9 mouse cellular contexts compared by ENCODE assay signal in the genomic region with DNA sequence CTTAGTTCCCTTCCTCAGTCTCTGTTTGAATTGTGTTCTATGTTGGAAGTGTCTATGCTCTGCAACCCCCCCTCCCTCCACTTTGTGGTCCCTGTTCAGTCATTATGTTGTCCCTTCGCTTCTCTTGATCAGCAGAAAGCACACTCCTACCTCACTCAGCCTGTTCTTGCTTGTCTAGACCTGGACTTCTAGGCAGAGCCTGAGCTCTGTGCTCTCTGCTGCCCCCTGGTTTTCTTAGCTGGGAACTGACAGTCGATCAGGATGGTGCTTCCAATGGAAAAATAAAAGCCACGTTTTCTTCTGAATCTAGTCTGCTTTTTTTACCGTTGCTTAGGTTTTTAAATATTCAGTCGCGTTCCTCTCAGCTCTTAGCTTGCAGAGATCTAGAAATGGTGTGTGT. TPM values are rescaled to one million over a fixed set of nuclear protein-coding genes. Genes with fewer than 3 reads are reported as not detected.
DNase-seq lines count a peak whose midpoint lies in the region; ATAC-seq and TF ChIP-seq lines count a peak whose summit lies in the region.
"Had no signal": no experiment of that assay in that cellular context is flagged by ENCODE, and none has a peak within 500 bp of the region (broad histone marks: within the 10 kb centered on the region; RNA-seq: fewer than 3 reads in every experiment).

No protein-coding gene starts in this region.

- dilution Hi-C loops in CH12.LX (cut with MboI; ENCODE audit: extremely low pct_ligation_motif_present, extremely low pct_unique_long_range_greater_than_20kb, low sequenced_read_pairs), result no loop called here

- no peak overlapping the region for H3K4me3 ChIP-seq in CH12.LX (replicated peaks in 1 of 3; ENCODE audit: low read depth in 2 of 3, low read length in 2 of 3, poor library complexity in 1 of 3)
- no peak overlapping the region for H3K4me3 ChIP-seq in bone marrow macrophage, adult 2 months (ENCODE audit: insufficient read depth, low read length)
- H3K4me3 ChIP-seq in embryonic facial prominence, embryonic 14.5 days (ENCODE audit: low read depth, low read length), result no peak overlapping the region
- H3K4me3 ChIP-seq in lung, postnatal 0 days (ENCODE audit: low read depth, low read length), result no peak overlapping the region
- H3K4me3 ChIP-seq: heart, embryonic 13.5 days had no signal

- H3K4me2 ChIP-seq in CH12.LX (ENCODE audit: insufficient read depth, low read depth, poor library complexity, severe bottlenecking), result peak overlapping the region; percentile 65; the same call in 1 of the 2 replicates
- H3K4me2 ChIP-seq in embryonic facial prominence, embryonic 14.5 days (ENCODE audit: low read depth, low read length), result no peak overlapping the region
- H3K4me2 ChIP-seq in lung, postnatal 0 days (replicated peaks; ENCODE audit: low read depth, low read length), result no peak overlapping the region
- H3K4me2 ChIP-seq: heart, embryonic 13.5 days had no signal

- peaks cover 3% of the 10 kb centered on the region for H3K27me3 ChIP-seq in CH12.LX (replicated peaks)
- H3K27me3 ChIP-seq in embryonic facial prominence, embryonic 14.5 days (replicated peaks; ENCODE audit: control insufficient read depth, insufficient read depth, low read length), result no peaks in the 10 kb centered on the region
- no peaks in the 10 kb centered on the region; the same call in 1 of the 2 replicates for H3K27me3 ChIP-seq in lung, postnatal 0 days (replicated peaks; ENCODE audit: insufficient read depth, low read length)

- peak; percentile 42 for TF ChIP-seq RAD21 in CH12.LX (IDR thresholded peaks at IDR 0.05; ENCODE audit: low read depth, low read length)

- peaks cover 0 to 4% of the 10 kb centered on the region in 2 experiments; a peak in 1 of 4 replicates for H3K4me1 ChIP-seq in CH12.LX (ENCODE audit: control insufficient read depth in 1 of 2, insufficient read depth in 2 of 2)
- H3K4me1 ChIP-seq in bone marrow macrophage, adult 2 months (ENCODE audit: control insufficient read depth, insufficient read depth, low read length), result no peaks in the 10 kb centered on the region
- no peaks in the 10 kb centered on the region for H3K4me1 ChIP-seq in embryonic facial prominence, embryonic 14.5 days (ENCODE audit: control insufficient read depth, insufficient read depth, low read length)
- H3K4me1 ChIP-seq in lung, postnatal 0 days (ENCODE audit: insufficient read depth, low read depth, low read length), result no peaks in the 10 kb centered on the region

- TF ChIP-seq EP300 in CH12.LX (IDR thresholded peaks at IDR 0.05; ENCODE audit: low read length), result no peak
- TF ChIP-seq EP300 in lung, postnatal 0 days (IDR thresholded peaks at IDR 0.05), result no peak

- H3K27ac ChIP-seq in CH12.LX (ENCODE audit: insufficient read depth, low read depth), result no peak overlapping the region
- no peak overlapping the region for H3K27ac ChIP-seq in bone marrow macrophage, adult 2 months (ENCODE audit: insufficient read depth, low read depth, low read length)
- no peak overlapping the region for H3K27ac ChIP-seq in embryonic facial prominence, embryonic 14.5 days (replicated peaks; ENCODE audit: low read depth, low read length)
- no peak overlapping the region for H3K27ac ChIP-seq in lung, postnatal 0 days (ENCODE audit: low read length)
- H3K27ac ChIP-seq: heart, embryonic 13.5 days had no signal

- TF ChIP-seq POLR2A in CH12.LX (IDR thresholded peaks at IDR 0.05; ENCODE audit: low read depth, low read length), result no peak
- TF ChIP-seq POLR2A in bone marrow macrophage, adult 2 months (IDR thresholded peaks at IDR 0.05; ENCODE audit: borderline replicate concordance, low read depth, low read length), result no peak

- peaks cover 5 to 23% of the 10 kb centered on the region in 2 experiments for H3K36me3 ChIP-seq in CH12.LX (replicated peaks in 1 of 2; ENCODE audit: control insufficient read depth in 1 of 2, insufficient read depth in 1 of 2, low read length in 1 of 2)
- peaks cover 17% of the 10 kb centered on the region for H3K36me3 ChIP-seq in embryonic facial prominence, embryonic 14.5 days (ENCODE audit: control insufficient read depth, insufficient read depth, low read length)
- H3K36me3 ChIP-seq in lung, postnatal 0 days (ENCODE audit: insufficient read depth, low read length), result peaks cover 4% of the 10 kb centered on the region; the same call in 1 of the 2 replicates

- peak; percentile 77 for DNase-seq in CH12.LX (ENCODE audit: extremely low read depth)
- DNase-seq in embryonic facial prominence, embryonic 14.5 days (ENCODE audit: low spot score), result peak; percentile 85
- peak; percentile 71 to 73 for DNase-seq in heart, postnatal 36 days
- DNase-seq in layer of hippocampus, adult 18-20 months (ENCODE audit: low spot score in 2 of 2), result peak; percentile 62 to 90
- DNase-seq in lung, postnatal 0 days (ENCODE audit: low spot score), result peak; percentile 77
- DNase-seq in retina, postnatal 7 days (ENCODE audit: low read depth, low spot score), result peak; percentile 70
- DNase-seq in thymus, postnatal 4 days, result peak; percentile 84

- no peaks in the 10 kb centered on the region for H3K9me3 ChIP-seq in CH12.LX (replicated peaks; ENCODE audit: low read length)
- no peaks in the 10 kb centered on the region for H3K9me3 ChIP-seq in embryonic facial prominence, embryonic 14.5 days (ENCODE audit: control insufficient read depth, low read length)
- H3K9me3 ChIP-seq in lung, postnatal 0 days (ENCODE audit: low read length), result no peaks in the 10 kb centered on the region
- H3K9me3 ChIP-seq: heart, embryonic 13.5 days had no signal

- intact Hi-C loops in heart, postnatal 36 days (cut with DNase I), result loop anchor here (1.0 kb wide), 1 partner anchor 50 kb away; no protein-coding TSS in a partner anchor

- no peak overlapping the region for H3K9ac ChIP-seq in CH12.LX (ENCODE audit: insufficient read depth, low read depth)
- H3K9ac ChIP-seq in embryonic facial prominence, embryonic 14.5 days (ENCODE audit: low read depth, low read length), result no peak overlapping the region
- H3K9ac ChIP-seq in lung, postnatal 0 days (replicated peaks; ENCODE audit: low read depth), result no peak overlapping the region
- H3K9ac ChIP-seq: heart, embryonic 13.5 days had no signal

- WGBS in embryonic facial prominence, embryonic 14.5 days, result 9% methylated on average over 6 of the region's 6 CpGs
- WGBS in lung, postnatal 0 days, result 7% methylated on average over 6 of the region's 6 CpGs

- no peaks in the 10 kb centered on the region for H3K79me2 ChIP-seq in CH12.LX (replicated peaks; ENCODE audit: control insufficient read depth, extremely low read depth, insufficient read depth, poor library complexity, severe bottlenecking)

- peak; percentile 78 for ATAC-seq in embryonic facial prominence, embryonic 14.5 days (ENCODE audit: low read depth)
- ATAC-seq in lung, postnatal 0 days, result peak; percentile 70

- in situ Hi-C loops in CH12.LX (cut with MboI; ENCODE audit: low pct_ligation_motif_present, low pct_unique_long_range_greater_than_20kb, low sequenced_read_pairs), result no loop called here

- TF ChIP-seq CTCF in CH12.LX (conservative IDR thresholded peaks at IDR 0.05 in 1 of 2, IDR thresholded peaks at IDR 0.05 in 1 of 2; ENCODE audit: low read depth in 2 of 2, low read length in 2 of 2), result peak; percentile 83 to 90
- TF ChIP-seq CTCF in bone marrow macrophage, adult 2 months (IDR thresholded peaks at IDR 0.05; ENCODE audit: low read depth, low read length), result peak; percentile 55; the same call in 1 of the 2 replicates
- TF ChIP-seq CTCF in lung, postnatal 0 days (IDR thresholded peaks at IDR 0.05), result peak; percentile 95

RNA-seq across cellular contexts. Expression of a gene that starts 1.3 kb away (rescaled TPM):
- total RNA-seq in CH12.LX (2012; rRNA removed), result not detected in 2 replicates
- not detected in 2 replicates for total RNA-seq in CH12.LX (2014; rRNA removed)
- polyA plus RNA-seq in CH12.LX (2012; ENCODE audit: insufficient read length, low read depth), result 0.27 and 0.59 TPM in 2 replicates
- not detected in 2 replicates for polyA plus RNA-seq in bone marrow macrophage, adult 2 months (2012; ENCODE audit: insufficient read depth, insufficient read length, missing spikeins)
- 0.59 and 1.9 TPM in 2 replicates for polyA plus RNA-seq in embryonic facial prominence, embryonic 14.5 days (2014; fragmentation: Nextera tagmentation; extraction: Ambion mirVana)
- not detected for total RNA-seq in heart, postnatal 36 days (2021)
- under 1 TPM; 0.41 to 0.79 TPM for total RNA-seq in layer of hippocampus, adult 18-20 months (2021)
- polyA plus RNA-seq in lung, postnatal 0 days (2015; fragmentation: Nextera tagmentation; extraction: Ambion mirVana), result not detected in 2 replicates

RNA-seq across cellular contexts. Expression of a gene that starts 17.4 kb away (rescaled TPM):
- total RNA-seq in CH12.LX (2012; rRNA removed) (11.5 and 13.0 TPM in 2 replicates), CH12.LX (2014; rRNA removed) (5.2 and 8.0 TPM in 2 replicates)
- 11.3 and 12.7 TPM in 2 replicates for polyA plus RNA-seq in CH12.LX (2012; ENCODE audit: insufficient read length, low read depth)
- polyA plus RNA-seq in bone marrow macrophage, adult 2 months (2012; ENCODE audit: insufficient read depth, insufficient read length, missing spikeins), result 9.8 and 12.6 TPM in 2 replicates
- 10.5 and 12.2 TPM in 2 replicates for polyA plus RNA-seq in embryonic facial prominence, embryonic 14.5 days (2014; fragmentation: Nextera tagmentation; extraction: Ambion mirVana)
- 1 to 10 TPM; 2.3 to 2.9 TPM for total RNA-seq in heart, postnatal 36 days (2021)
- total RNA-seq in layer of hippocampus, adult 18-20 months (2021), result 10 to 100 TPM in 1 of 2 experiments, 1 to 10 TPM in 1; 9.5 to 12.0 TPM
- 5.1 and 5.9 TPM in 2 replicates for polyA plus RNA-seq in lung, postnatal 0 days (2015; fragmentation: Nextera tagmentation; extraction: Ambion mirVana)

RNA-seq across cellular contexts. Expression of a gene that starts 17.6 kb away (rescaled TPM):
- total RNA-seq in CH12.LX (2012; rRNA removed), result 0.46 and 0.76 TPM in 2 replicates
- total RNA-seq in CH12.LX (2014; rRNA removed), result 0.08 and 0.17 TPM in 2 replicates
- polyA plus RNA-seq in CH12.LX (2012; ENCODE audit: insufficient read length, low read depth), result 1.3 and 1.4 TPM in 2 replicates
- polyA plus RNA-seq in bone marrow macrophage, adult 2 months (2012; ENCODE audit: insufficient read depth, insufficient read length, missing spikeins), result 0.27 and 0.40 TPM in 2 replicates
- polyA plus RNA-seq in embryonic facial prominence, embryonic 14.5 days (2014; fragmentation: Nextera tagmentation; extraction: Ambion mirVana), result 0.97 and 1.3 TPM in 2 replicates
- under 1 TPM; 0.19 to 0.39 TPM for total RNA-seq in heart, postnatal 36 days (2021)
- under 1 TPM; 0.20 to 0.22 TPM for total RNA-seq in layer of hippocampus, adult 18-20 months (2021)
- polyA plus RNA-seq in lung, postnatal 0 days (2015; fragmentation: Nextera tagmentation; extraction: Ambion mirVana), result 0.04 TPM in 1 of 2 replicates, not detected in the other

RNA-seq across cellular contexts. Expression of a gene that starts 17.7 kb away (rescaled TPM):
- total RNA-seq in CH12.LX (2012; rRNA removed) (37.7 and 46.0 TPM in 2 replicates), CH12.LX (2014; rRNA removed) (35.3 and 38.4 TPM in 2 replicates)
- polyA plus RNA-seq in CH12.LX (2012; ENCODE audit: insufficient read length, low read depth), result 25.3 and 29.7 TPM in 2 replicates
- polyA plus RNA-seq in bone marrow macrophage, adult 2 months (2012; ENCODE audit: insufficient read depth, insufficient read length, missing spikeins), result 19.5 and 22.6 TPM in 2 replicates
- 82.9 and 83.2 TPM in 2 replicates for polyA plus RNA-seq in embryonic facial prominence, embryonic 14.5 days (2014; fragmentation: Nextera tagmentation; extraction: Ambion mirVana)
- total RNA-seq in heart, postnatal 36 days (2021), result 1 to 10 TPM; 3.4 to 5.2 TPM
- total RNA-seq in layer of hippocampus, adult 18-20 months (2021), result 1 to 10 TPM; 4.5 to 5.7 TPM
- polyA plus RNA-seq in lung, postnatal 0 days (2015; fragmentation: Nextera tagmentation; extraction: Ambion mirVana), result 14.2 and 17.4 TPM in 2 replicates

RNA-seq across cellular contexts. Expression of a gene that starts 28.5 kb away (rescaled TPM):
- total RNA-seq in CH12.LX (2012; rRNA removed) (0.13 and 0.17 TPM in 2 replicates), CH12.LX (2014; rRNA removed) (not detected in 2 replicates)
- 0.38 TPM in 1 of 2 replicates, not detected in the other for polyA plus RNA-seq in CH12.LX (2012; ENCODE audit: insufficient read length, low read depth)
- not detected in 2 replicates for polyA plus RNA-seq in bone marrow macrophage, adult 2 months (2012; ENCODE audit: insufficient read depth, insufficient read length, missing spikeins)
- polyA plus RNA-seq in embryonic facial prominence, embryonic 14.5 days (2014; fragmentation: Nextera tagmentation; extraction: Ambion mirVana), result not detected in 2 replicates
- total RNA-seq in heart, postnatal 36 days (2021), result not detected
- under 1 TPM; 0.22 to 0.23 TPM for total RNA-seq in layer of hippocampus, adult 18-20 months (2021)
- polyA plus RNA-seq in lung, postnatal 0 days (2015; fragmentation: Nextera tagmentation; extraction: Ambion mirVana), result 0.13 TPM in 1 of 2 replicates, not detected in the other
- polyA plus RNA-seq: heart, embryonic 13.5 days had no signal
